Mouse (Mus musculus) mesoderm, embryonic 11.5 days (tissue): ENCODE data around the gene Sparcl1.

ENCODE experiments used
- DNase-seq: peaks from one replicate; pipeline ENCODE4 v3.0.0-alpha.2; 2012; ENCODE audit warnings: low read depth, low spot score

Gene Sparcl1

GRCm38 (mm10) chr5:104062773-104063551, 50.6 kb downstream of the Sparcl1 start:
- DNase-seq = no peak

DNA sequence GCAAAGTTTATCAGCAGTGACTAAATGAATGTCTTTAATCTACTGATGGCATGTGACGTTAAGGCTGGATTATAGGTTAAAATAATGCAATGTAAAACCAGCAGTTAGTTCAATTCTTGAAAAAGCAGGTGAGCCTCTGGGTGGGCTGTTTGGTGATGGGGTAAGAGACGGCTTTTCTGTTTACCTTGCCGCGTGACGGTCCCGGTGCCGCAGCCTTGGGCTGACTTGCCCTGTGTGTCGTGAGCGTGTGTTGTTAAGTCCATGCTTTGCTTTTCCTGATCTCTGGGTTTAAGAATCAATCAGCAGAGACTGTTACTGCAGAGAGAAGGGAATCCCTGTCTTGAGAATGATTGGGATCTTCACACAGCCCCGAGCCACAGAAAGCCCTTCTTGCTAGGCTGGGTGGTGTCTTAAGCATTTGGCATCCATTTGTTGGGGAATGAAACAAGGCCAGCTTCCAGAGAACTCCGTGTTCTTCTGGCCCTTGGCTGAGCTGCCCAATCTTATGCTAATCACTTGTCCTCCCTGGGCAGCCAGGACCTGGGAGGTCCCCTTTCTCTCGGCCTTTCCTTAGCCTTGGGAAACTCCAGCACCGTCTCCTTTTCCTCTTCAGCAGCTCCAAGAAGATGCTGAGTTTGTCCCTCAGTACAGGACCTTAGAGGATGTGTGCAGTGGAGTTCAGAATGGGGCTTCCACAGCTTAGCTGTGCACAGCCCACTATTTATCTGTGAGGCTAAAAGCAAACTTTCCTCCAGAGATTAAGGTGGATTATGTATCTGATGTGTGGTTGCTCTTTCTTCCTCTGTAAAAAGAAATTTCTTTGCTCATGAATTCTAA, 51.4 kb downstream of the Sparcl1 start:
- no peak for DNase-seq

GRCm38 (mm10) chr5:104060429-104060828, 53.1 kb downstream of the Sparcl1 start:
- DNase-seq = no peak

GRCm38 (mm10) chr5:104059628-104060027, 53.9 kb downstream of the Sparcl1 start:
- no peak for DNase-seq

- peak; percentile 43 for DNase-seq
These were observed 55.5 kb downstream of the Sparcl1 start for GRCm38 (mm10) chr5:104058021-104058420.

GRCm38 (mm10) chr5:104056295-104056694, 57.2 kb downstream of the Sparcl1 start:
- no peak for DNase-seq

DNA sequence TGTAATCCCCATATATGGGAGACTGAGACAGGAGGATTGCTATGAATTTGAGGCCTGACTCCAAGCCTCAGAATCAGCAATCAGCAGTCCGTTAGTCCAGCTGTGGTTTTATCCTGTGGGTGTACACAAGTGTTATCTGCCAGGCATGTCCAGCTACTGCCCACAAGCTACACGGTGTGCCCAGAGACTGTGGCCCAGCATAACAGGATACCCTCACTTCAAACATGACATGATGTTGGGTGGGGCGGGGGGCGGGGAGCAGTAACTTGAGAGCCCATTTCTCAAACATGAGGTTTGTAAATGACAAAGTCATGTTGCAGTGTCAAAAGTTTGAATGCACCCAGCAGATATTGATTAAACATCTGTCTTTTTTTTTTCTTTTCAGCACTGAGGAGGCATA, 57.7 kb downstream of the Sparcl1 start:
- DNase-seq = no peak

DNA sequence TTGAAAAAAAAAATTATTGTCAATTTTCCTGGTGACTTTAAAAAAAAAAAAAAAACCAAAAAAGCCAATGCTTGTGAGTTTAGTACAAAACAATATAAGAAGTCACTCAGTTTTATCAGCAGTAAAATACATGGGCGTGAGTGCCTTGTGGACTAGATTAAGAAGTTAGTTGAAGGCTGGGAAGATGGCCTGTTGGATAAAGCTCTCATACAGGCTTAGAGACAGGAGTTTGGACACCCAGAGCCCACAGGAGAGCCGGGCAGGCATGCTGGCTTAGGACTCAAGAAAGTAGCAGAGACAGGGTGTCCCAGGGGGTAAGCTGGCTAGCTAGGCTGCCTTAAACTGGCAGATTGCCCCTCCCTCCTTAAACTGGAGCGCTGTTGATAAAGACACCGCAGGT, 58.6 kb downstream of the Sparcl1 start:
- no peak for DNase-seq

GRCm38 (mm10) chr5:104052956-104053355, 60.6 kb downstream of the Sparcl1 start:
- DNase-seq = peak; percentile 42

DNA sequence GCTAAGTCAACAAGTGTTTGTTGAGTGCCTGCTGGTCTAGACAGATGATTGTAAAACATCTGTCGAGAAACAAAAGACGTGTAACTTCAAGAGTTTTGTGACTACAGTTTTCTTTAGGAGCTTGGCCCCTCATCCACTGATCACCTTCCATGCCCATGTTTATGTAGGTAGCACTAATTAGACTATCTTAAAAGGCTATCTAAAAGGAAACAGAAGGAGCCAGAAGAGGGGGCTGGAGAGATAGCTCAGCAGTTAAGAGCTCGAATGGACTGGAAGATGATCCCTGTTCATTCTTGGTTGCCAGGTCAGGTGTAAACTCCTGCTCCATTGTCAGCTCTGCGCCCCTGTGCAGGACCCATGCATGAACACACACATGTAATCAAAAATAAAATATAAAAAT, 65.4 kb downstream of the Sparcl1 start:
- DNase-seq = no peak

DNA sequence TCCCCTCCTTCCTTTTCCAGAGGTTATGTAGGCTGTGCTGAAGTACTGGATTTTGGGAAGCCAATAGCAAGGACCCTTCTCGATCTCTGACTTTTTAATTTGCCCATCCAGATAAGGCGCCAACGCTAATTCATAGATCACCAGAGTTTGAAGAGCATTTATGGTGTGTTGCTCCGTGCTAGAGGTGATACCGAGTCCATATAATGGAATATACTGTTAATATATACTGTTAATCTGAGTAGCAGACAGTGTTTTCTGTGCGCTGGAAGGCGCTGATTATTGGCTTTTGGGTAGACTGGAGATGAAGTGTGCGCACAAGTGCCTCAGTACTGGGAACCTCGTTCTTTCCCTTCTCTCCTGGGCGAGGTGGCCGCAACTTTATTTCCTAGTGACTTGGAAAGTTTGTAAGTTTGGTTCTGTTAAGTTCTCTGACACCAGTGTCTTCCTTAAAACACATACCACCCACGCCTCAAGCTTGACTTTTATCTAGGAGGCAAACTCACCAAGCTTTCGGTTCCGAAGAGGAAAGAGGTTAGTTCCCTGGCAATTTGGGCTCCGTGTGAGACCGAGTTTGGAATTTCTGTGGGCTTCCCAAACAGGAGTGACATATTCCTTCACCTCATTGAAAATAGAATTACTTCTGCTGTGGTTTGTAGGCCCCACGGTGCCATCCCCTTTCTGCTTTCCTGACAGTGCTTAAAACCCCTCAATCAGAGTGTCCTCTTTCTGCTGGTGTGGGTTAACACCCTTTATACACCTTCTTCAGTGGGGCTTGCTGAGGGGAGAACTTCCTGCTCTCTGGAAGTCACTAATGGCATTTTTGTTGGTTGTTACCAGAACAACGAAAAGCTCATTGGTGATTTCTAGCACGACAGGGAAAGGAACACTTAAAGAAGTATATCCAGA, 66.1 kb downstream of the Sparcl1 start:
- DNase-seq = no peak

DNA sequence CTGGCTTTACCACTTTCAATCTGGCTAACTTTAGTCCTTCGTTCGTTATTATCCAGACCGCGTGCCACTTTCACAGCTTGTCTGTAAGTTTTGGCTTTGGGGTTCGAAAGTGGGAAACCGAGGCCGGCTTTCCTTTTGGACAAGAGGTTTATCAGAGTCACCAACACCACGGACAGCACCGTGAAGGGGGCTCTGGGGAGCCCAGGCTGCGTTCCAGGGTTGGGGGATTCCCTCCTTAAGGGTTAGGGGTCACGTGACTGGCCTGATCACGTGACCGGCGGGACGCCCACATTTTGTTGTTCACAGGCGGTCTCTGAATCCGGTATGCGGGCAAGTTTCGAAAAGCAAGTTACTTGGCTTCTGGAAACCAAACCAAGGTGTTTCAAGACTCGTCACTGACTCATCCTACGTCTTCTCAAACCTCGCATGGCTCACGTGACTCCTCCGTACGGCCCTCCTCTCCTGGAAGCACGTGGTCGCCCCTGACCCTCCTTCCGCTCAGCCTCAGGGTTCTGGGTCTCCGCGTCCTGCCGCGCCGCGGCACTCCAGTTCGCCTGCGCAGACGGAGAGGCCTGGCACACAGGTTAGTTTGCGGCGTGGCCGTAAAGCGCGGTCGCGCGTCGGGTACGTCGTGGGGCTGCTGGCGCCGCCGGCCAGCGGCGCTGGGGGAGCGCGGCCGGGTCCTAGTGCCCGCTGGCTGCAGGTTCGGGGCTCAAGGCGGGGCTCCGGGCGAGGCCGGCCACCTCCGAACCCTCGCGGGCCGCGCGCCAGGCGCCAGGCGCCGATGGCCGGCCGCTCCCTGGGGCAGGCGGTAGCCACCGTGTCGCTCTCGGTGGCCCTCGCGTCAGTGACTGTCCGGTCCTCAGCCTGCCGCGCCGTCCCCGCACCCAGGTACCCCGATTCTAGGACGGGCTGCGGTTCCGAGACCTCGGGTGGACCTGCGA, 67.0 kb downstream of the Sparcl1 start, which contains the start of gene Nudt9:
TSS of gene Nudt9 (plus strand) at position 51 of the 944 bp plus-strand sequence.
- peak; percentile 99 for DNase-seq

DNA sequence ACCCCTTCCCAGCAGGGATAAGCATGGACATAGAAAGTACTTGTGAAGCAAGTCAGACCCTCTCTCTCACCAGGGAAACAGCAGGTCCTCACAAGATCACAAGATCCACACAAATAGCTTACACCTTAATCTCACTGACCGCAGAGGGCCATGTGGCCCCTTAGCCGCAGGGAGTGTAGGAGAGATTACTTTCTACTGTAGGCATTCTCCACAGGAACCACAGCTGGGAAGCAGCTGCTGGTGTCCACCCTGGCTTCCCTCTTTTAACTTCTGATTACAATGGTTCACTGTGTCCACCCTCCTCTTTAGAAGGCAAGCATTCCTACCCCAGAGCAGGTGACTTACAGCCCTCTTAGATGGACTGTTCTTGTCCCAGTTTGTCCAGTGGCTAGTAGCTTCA, 69.8 kb downstream of the Sparcl1 start:
- DNase-seq = no peak

DNA sequence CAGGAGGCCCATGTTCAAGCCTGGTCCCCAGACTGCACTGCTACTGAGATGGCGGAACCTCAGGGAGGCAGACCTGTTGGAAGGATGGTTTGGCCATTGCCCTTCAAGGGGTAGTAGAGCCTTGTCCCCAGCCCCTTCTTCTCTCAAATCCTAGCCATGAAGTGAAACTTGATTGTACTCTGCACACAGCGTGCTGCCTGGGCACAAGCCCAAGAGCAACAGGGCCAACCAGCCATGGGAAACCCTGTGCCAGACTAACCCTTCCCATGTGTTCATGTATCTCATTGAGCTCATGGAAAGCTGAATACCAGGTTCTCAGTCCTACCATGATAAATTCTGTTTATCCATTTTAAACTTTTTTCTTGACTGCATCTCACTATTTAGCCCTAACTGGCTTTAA, 70.6 kb downstream of the Sparcl1 start:
- no peak for DNase-seq

GRCm38 (mm10) chr5:104039154-104039932, 74.2 kb downstream of the Sparcl1 start:
- DNase-seq = peak; percentile 49

DNA sequence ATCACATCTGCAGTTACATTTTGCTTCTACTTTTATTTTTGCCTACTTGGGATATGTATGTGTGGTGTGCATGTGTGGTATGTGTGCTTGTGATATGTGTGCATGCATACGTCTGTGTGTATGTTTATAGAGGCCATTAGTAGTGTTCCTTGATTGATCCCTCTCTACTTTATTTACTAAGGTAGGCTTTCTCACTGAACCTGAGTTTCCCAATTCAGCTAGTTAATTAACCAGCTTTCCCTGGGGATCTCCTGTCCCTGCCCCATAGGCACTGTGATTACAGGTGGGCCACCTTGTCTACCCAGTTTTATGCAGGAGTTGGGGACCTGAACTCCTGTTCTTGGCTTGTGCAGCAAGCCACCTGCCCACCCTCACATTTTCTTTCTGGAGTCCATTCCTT, 76.8 kb downstream of the Sparcl1 start:
- no peak for DNase-seq

DNA sequence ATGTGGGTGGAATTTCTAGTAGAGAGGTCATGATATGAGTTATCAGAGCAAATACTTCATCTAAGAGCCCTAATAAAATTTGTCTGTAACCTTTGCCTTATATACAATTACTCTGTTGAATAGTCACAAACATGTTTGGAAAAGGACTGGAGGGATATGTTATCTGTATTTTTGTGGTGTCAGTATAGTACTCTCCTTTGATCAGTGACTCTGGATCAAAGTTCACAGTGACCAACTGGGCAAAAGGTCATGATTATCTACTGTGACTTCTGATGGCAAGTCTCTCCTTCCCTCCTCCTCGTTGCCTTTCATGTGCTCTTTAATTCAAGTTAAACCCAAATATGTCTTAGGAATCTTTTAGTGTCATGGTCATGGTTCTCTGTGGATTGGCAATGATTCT, 77.7 kb downstream of the Sparcl1 start:
- DNase-seq = no peak

DNA sequence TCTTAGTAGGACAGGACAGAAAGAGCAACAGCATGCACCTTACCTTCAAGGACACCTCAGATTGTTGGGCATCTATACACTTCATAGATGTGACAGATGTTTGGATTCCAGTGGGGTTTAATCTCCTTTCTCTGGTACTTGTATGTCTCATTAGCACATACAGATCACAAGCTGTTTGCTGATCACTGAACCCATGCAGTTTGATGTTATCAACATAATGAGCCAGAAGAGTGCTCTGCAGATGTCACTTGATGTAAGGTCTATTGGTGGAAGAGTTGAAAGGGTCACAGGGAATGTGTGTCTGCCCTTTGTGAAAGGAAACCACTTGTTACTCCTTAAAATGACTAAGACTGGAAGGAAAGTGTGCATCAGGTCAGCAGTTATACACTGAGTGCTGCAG, 78.5 kb downstream of the Sparcl1 start:
- DNase-seq = no peak

GRCm38 (mm10) chr5:104032434-104033097, 81.0 kb downstream of the Sparcl1 start:
- DNase-seq = no peak
